Mouse (Mus musculus) layer of hippocampus, postnatal 10 days (tissue): Measurements from ENCODE around the gene Rimbp3. TPM values are rescaled to one million over a fixed set of nuclear protein-coding genes. Genes with fewer than 3 reads are reported as not detected.

ENCODE experiments used
- DNase-seq, 2 experiments: peaks; one replicate each; pipeline ENCODE4 v3.0.0; 2021; ENCODE audit warnings: low spot score in 2 of 2
- total RNA-seq, 2 experiments: library from RNA; stranded (reverse); gene quantifications; 2 replicates each; pipeline ENCODE4 v1.2.3; 2021

Rimbp3 gene
- total RNA-seq, 2 experiments from 2014 or later, result 2.7 to 2.9 TPM

DNA sequence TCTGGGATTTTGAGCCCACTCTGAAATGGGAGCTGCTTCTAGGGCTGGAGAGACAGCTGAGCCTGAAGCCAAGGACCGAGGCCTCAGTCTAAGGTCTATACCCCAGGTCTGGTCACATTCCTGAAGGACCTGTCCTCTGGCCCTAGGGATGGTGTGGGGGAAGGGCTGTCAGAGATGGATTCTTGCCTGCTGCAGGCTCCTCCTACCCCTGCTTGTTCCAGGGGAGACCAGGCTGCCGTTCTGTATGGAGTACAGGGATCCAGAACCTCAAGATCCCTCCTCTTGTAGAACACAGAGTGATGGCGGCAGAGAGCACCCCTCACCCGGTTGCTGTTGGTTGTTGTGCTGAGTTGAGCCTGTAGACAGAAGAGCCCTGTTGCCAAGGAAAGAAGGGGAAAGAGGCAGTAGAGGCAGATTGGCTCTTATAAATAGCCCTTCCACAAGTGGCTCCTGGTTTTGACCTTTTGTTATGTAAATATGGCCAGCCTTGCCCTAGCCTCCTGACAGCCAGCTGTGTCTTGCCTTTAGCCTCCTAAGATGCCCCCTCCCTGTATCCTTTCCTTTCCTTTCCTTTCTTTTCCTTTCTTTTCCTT, 45.7 kb downstream of the Rimbp3 start:
- DNase-seq, result no peak

DNA sequence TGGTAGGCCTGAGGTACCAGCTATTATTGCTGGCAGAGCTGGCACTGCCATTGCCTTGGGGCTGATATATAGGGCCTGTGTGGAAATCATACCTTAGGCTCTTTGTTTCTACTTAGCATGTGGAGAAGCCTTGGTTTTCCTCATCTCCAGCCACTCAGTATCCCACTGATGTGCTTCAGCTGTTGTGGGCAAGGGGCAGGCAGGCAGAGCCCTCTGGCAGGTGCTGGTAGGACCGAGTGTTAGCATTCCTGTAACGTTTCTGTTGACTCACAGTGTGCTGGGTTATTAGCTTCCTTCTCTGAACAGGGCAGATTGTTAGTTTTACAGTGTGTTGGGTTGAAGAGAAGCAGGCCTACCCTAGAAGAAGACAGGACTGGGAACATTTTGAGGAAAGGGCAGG, 46.9 kb downstream of the Rimbp3 start:
- DNase-seq, result no peak

DNA sequence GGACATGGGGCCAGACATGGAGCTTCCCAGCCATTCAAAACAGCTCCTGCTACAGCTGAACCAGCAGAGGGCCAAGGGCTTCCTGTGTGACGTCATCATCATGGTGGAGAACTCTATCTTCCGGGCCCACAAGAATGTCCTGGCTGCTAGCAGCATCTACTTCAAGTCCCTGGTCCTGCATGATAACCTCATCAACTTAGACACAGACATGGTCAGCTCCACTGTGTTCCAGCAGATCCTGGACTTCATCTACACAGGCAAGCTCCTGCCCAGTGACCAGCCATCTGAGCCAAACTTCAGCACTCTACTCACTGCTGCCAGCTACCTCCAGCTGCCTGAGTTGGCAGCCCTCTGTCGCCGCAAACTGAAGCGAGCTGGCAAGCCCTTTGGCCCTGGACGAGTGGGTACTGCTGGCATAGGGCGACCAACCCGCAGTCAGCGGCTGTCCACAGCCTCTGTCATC, 49.0 kb downstream of the Rimbp3 start:
- DNase-seq, result peak; percentile 49 to 61

DNA sequence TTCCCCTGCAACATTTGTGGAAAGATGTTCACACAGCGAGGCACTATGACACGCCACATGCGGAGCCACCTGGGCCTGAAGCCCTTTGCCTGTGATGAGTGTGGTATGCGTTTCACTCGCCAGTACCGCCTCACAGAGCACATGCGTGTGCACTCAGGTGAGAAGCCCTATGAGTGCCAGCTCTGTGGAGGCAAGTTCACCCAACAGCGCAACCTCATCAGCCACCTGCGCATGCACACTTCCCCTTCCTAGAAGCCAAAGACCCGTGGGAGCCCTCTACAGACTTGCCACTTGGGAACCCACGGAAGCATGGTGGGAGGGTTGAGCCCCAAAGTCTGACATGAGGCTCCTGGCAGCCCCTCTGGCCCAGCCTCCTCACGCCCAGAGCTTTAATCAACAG, 50.5 kb downstream of the Rimbp3 start:
- no peak for DNase-seq

DNA sequence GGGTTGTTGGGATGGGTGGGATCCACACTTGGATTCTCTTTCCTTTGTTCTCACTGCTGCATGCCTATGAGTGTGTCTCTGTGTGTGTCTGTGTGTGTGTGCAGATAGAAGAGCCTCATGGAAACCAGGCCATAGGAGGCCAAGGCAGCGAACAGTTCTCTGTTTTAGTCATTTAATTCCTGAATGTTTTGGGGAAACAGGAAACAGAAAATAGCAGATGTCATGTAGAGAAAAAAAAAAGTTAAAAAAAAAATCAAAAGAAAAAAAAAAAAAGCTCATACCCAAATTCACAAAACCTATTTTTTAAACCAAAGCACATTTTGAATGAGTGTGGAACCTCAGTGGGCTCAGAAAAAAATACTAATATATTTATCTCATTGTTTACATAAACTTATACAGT, 52.9 kb downstream of the Rimbp3 start:
- no peak for DNase-seq

Other genes starting within 250 kb of the Rimbp3 start
- gene Mapk1, start 225.2 kb upstream of the Rimbp3 start, total RNA-seq, result 100 to 1,000 TPM; 341 to 366 TPM
- 10 to 100 TPM; 49.3 TPM for gene Ypel1, start 138.9 kb upstream of the Rimbp3 start, total RNA-seq
- gene Ppil2, start 97.3 kb upstream of the Rimbp3 start, total RNA-seq, result 10 to 100 TPM; 87.4 to 90.0 TPM
- gene 2610318N02Rik, start 83.4 kb upstream of the Rimbp3 start, total RNA-seq, result 1 to 10 TPM; 1.0 to 1.6 TPM
- gene Sdf2l1, start 76.2 kb upstream of the Rimbp3 start, total RNA-seq, result 10 to 100 TPM; 11.6 to 13.0 TPM
- 10 to 100 TPM; 43.3 to 49.1 TPM for gene Ydjc, start 64.0 kb upstream of the Rimbp3 start, total RNA-seq
- 1 to 10 TPM; 4.6 to 4.8 TPM for gene Ccdc116, start 61.4 kb upstream of the Rimbp3 start, total RNA-seq
- 100 to 1,000 TPM; 173 to 178 TPM for gene Ube2l3, start 6.0 kb upstream of the Rimbp3 start, total RNA-seq
- gene Hic2, start 25.0 kb downstream of the Rimbp3 start, total RNA-seq, result 1 to 10 TPM; 6.1 to 6.2 TPM
- gene Tmem191c, start 67.5 kb downstream of the Rimbp3 start, total RNA-seq, result 100 to 1,000 TPM; 103 to 127 TPM
- gene Serpind1, start 122.8 kb downstream of the Rimbp3 start, total RNA-seq, result 1 to 10 TPM in 1 of 2 experiments, under 1 TPM in 1; 0.73 to 1.8 TPM
- gene Snap29, start 197.4 kb downstream of the Rimbp3 start, total RNA-seq, result 10 to 100 TPM; 30.8 to 31.9 TPM
- gene Pi4ka, start 197.7 kb downstream of the Rimbp3 start, total RNA-seq, result 100 to 1,000 TPM; 174 to 177 TPM
- 10 to 100 TPM; 34.3 to 36.0 TPM for gene Crkl, start 243.4 kb downstream of the Rimbp3 start, total RNA-seq